Mouse (Mus musculus) liver, adult 2 months (tissue): ENCODE measurements around the gene Slc29a1. TPM values are rescaled to one million over a fixed set of nuclear protein-coding genes. Genes with fewer than 3 reads are reported as not detected.

Source experiments
- DNase-seq: peaks from one replicate; pipeline ENCODE4 v3.0.0-alpha.2; 2011; ENCODE audit warnings: low read depth, low spot score; ENCODE audit errors: extremely low read depth
- H3K27ac ChIP-seq: fragments of 200-500 bp; replicated peaks from 2 replicates; pipeline ENCODE4 v1.5.1; 2012; ENCODE audit warnings: low read depth, mild to moderate bottlenecking, control low read depth, inconsistent platforms, low read length; ENCODE audit not compliant: insufficient read depth
- H3K27me3 ChIP-seq: fragments of 200-500 bp; 2 replicates; pipeline ENCODE4 v1.6.1; 2012; ENCODE audit warnings: mild to moderate bottlenecking, moderate library complexity, low read length, inconsistent platforms; ENCODE audit not compliant: control insufficient read depth, insufficient read depth
- H3K36me3 ChIP-seq: fragments of 200-500 bp; 2 replicates; pipeline ENCODE4 v1.6.1; 2012; ENCODE audit warnings: low read length, inconsistent platforms; ENCODE audit not compliant: control insufficient read depth, insufficient read depth
- H3K4me1 ChIP-seq: fragments of 200-500 bp; 2 replicates; pipeline ENCODE4 v1.6.1; 2011; ENCODE audit warnings: low read length; ENCODE audit not compliant: control insufficient read depth, insufficient read depth
- H3K4me3 ChIP-seq: fragments of 200-500 bp; 2 replicates; pipeline ENCODE4 v1.5.1; 2011; ENCODE audit warnings: low read depth, mild to moderate bottlenecking, control low read depth, low read length, moderate library complexity; ENCODE audit not compliant: insufficient read depth
- H3K79me2 ChIP-seq: fragments of 200-500 bp; 2 replicates; pipeline ENCODE4 v1.6.1; 2012; ENCODE audit warnings: inconsistent platforms, mild to moderate bottlenecking, low read length, moderate library complexity; ENCODE audit not compliant: control insufficient read depth, insufficient read depth
- H3K9ac ChIP-seq: fragments of 200-500 bp; 2 replicates; pipeline ENCODE4 v1.6.1; 2012; ENCODE audit warnings: low read depth, mild to moderate bottlenecking, control low read depth, inconsistent platforms, low read length
- CTCF ChIP-seq: fragments of 200-500 bp; IDR thresholded peaks from 2 replicates; pipeline ENCODE4 v1.5.1; 2011; ENCODE audit warnings: low read depth, low read length, control low read depth
- POLR2A ChIP-seq: fragments of 200-500 bp; IDR thresholded peaks from 2 replicates; pipeline ENCODE4 v1.6.1; 2011; ENCODE audit warnings: low read length, control low read depth; ENCODE audit not compliant: insufficient read depth; ENCODE audit errors: extremely low read depth
- WGBS: fragments of 180-500 bp; shearing (Covaris S2); methylation state at CpG from one replicate; pipeline ENCODE4 v1.1.7; 2018; 5-methylcytosine and 5-hydroxymethylcytosine counted together
- polyA plus RNA-seq: library from polyadenylated mRNA; depleted of rRNA; stranded (reverse); fragments of >200 nt; gene quantifications from 2 replicates; pipeline ENCODE4 v1.2.3, GENCODE M21; 2012
- total RNA-seq: library from RNA; depleted of rRNA; stranded (reverse); fragments of >200 nt; gene quantifications from 2 replicates; pipeline ENCODE4 v1.2.3, GENCODE M21; 2014

Gene Slc29a1
- total and polyA plus RNA-seq, 2 experiments = 220 to 618 TPM

GRCm38 (mm10) chr17:45606992-45607879 lies 7.8 kb upstream of the Slc29a1 start:
- no peaks in the 10 kb centered on the region for H3K36me3 ChIP-seq
- H3K4me1 ChIP-seq = peaks cover 3% of the 10 kb centered on the region; the same call in 1 of the 2 replicates
- no peaks in the 10 kb centered on the region for H3K27me3 ChIP-seq
- H3K27ac ChIP-seq = no peak overlapping the region
- H3K4me3 ChIP-seq = no peak overlapping the region
- DNase-seq = no peak
- no peaks in the 10 kb centered on the region for H3K79me2 ChIP-seq
- 89% methylated on average over 15 of the region's 15 CpGs for WGBS
- no peak for TF ChIP-seq CTCF
- no peak for TF ChIP-seq POLR2A
- H3K9ac ChIP-seq = no peak overlapping the region

- whole genome bisulfite sequencing = 96% methylated on average over 3 of the region's 3 CpGs
- H3K27ac ChIP-seq = no peak overlapping the region
Measured at GRCm38 (mm10) chr17:45602984-45603383, 3.6 kb upstream of the Slc29a1 start.

GRCm38 (mm10) chr17:45601877-45602304 lies 2.5 kb upstream of the Slc29a1 start, which contains the start of gene Mymx:
TSS of gene Mymx (minus strand) at chr17:45602102.
- Histone ChIP-seq H3K4me3 (no peak within 1 kb of the TSS), H3K4me1 (peaks cover 6% of the 10 kb centered on the region; the same call in 1 of the 2 replicates), H3K27ac (no peak within 1 kb of the TSS), H3K27me3 (no peaks in the 10 kb centered on the region), H3K36me3 (no peaks in the 10 kb centered on the region), H3K79me2 (no peaks in the 10 kb centered on the region), H3K9ac (no peak within 1 kb of the TSS)
- WGBS = 90% methylated on average over 6 of the region's 6 CpGs
- no peak for DNase-seq
- TF ChIP-seq POLR2A = no peak
- no peak for TF ChIP-seq CTCF

More at GRCm38 (mm10) chr17:45602984-45603383, 3.6 kb upstream of the Slc29a1 start:
- H3K79me2 ChIP-seq = no peaks in the 10 kb centered on the region
- TF ChIP-seq CTCF = no peak
- no peak for TF ChIP-seq POLR2A
- H3K36me3 ChIP-seq = no peaks in the 10 kb centered on the region
- H3K9ac ChIP-seq = no peak overlapping the region
- no peak for DNase-seq
- H3K4me1 ChIP-seq = peaks cover 2% of the 10 kb centered on the region; the same call in 1 of the 2 replicates
- no peak overlapping the region for H3K4me3 ChIP-seq
- no peaks in the 10 kb centered on the region for H3K27me3 ChIP-seq

- peaks cover 12% of the 10 kb centered on the region for H3K4me1 ChIP-seq
- H3K36me3 ChIP-seq = no peaks in the 10 kb centered on the region
- no peaks in the 10 kb centered on the region for H3K79me2 ChIP-seq
- H3K27me3 ChIP-seq = no peaks in the 10 kb centered on the region
- no peak overlapping the region for H3K9ac ChIP-seq
- DNase-seq = no peak
- 70% methylated on average over 22 of the region's 22 CpGs for WGBS
- no peak for TF ChIP-seq CTCF
- no peak for TF ChIP-seq POLR2A
- no peak overlapping the region for H3K27ac ChIP-seq
- H3K4me3 ChIP-seq = no peak overlapping the region
Measured at GRCm38 (mm10) chr17:45601325-45601724, 1.9 kb upstream of the Slc29a1 start.

DNA sequence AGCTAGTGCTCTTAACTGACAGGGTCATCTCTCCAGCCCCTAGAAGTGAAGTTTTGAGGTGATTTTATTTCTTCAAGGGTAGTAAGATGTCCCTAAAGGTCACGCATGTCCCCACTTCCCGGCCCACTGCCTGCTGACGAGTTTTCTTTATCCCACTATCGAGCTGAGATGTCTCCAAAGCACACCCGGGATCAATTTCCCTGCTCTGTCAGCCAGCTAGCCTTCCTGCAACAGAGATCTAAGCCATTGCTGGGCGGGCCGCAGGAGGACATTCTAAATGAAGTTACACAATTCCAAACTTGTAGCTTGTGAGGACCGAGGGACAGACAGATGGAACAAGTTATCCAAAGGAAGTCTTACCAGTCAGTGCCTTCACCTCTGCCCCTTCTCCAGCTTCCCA lies 861 bp upstream of the Slc29a1 start:
- no peaks in the 10 kb centered on the region; the same call in 1 of the 2 replicates for H3K79me2 ChIP-seq
- 78% methylated on average over 8 of the region's 8 CpGs for WGBS

More for the DNA sequence above, 861 bp upstream of the Slc29a1 start:
- H3K9ac ChIP-seq = no peak overlapping the region; the same call in 1 of the 2 replicates
- H3K27me3 ChIP-seq = no peaks in the 10 kb centered on the region
- TF ChIP-seq POLR2A = no peak
- TF ChIP-seq CTCF = no peak
- peak overlapping the region; percentile 93 for H3K27ac ChIP-seq
- DNase-seq = no peak
- H3K36me3 ChIP-seq = no peaks in the 10 kb centered on the region
- H3K4me1 ChIP-seq = peaks cover 12% of the 10 kb centered on the region
- no peak overlapping the region for H3K4me3 ChIP-seq
